Mouse (Mus musculus) heart, postnatal 14 days (tissue): ENCODE results near the gene Gas2l1. TPM values are rescaled to one million over a fixed set of nuclear protein-coding genes. Genes with fewer than 3 reads are reported as not detected.

ENCODE experiments used
- DNase-seq, 2 experiments: peaks; one replicate each; pipeline ENCODE4 v3.0.0; 2021 to 2022
- intact Hi-C: fragments of 180-260 bp; cut with DNase I; formaldehyde crosslinking; loops from one replicate; pipeline ENCODE4 v1.15.1; 2025
- total RNA-seq, 2 experiments: library from RNA; stranded (reverse); gene quantifications; 2 replicates each; pipeline ENCODE4 v1.2.3; 2021

The Gas2l1 gene
- total RNA-seq, 2 experiments from 2014 or later = 17.8 to 18.7 TPM

- intact Hi-C loops = no loop called here
- DNase-seq = no peak
These were observed 3.2 kb upstream of the Gas2l1 start for GRCm38 (mm10) chr11:5068126-5068971.

- intact Hi-C loops = no loop called here
- DNase-seq = no peak
These were observed 1.9 kb upstream of the Gas2l1 start for GRCm38 (mm10) chr11:5067063-5067462.

- DNase-seq = peak in 1 of 2 experiments; percentile 12
These were observed 658 bp downstream of the Gas2l1 start for GRCm38 (mm10) chr11:5064282-5065055.

GRCm38 (mm10) chr11:5063561-5064281 lies 1.4 kb downstream of the Gas2l1 start:
- intact Hi-C loops = loop anchor here (2.0 kb wide), 1 partner anchor 49 kb away; no protein-coding TSS in a partner anchor
- DNase-seq = peak; percentile 19 to 32

More at GRCm38 (mm10) chr11:5064282-5065055, 658 bp downstream of the Gas2l1 start:
- intact Hi-C loops = loop anchor here (2.0 kb wide), 1 partner anchor 50 kb away; no protein-coding TSS in a partner anchor

GRCm38 (mm10) chr11:5062860-5063505 lies 2.1 kb downstream of the Gas2l1 start:
- DNase-seq = no peak
- intact Hi-C loops = no loop called here

- intact Hi-C loops = no loop called here
- peak in 1 of 2 experiments; percentile 15 for DNase-seq
These were observed 2.8 kb downstream of the Gas2l1 start for GRCm38 (mm10) chr11:5062326-5062725.

- peak; percentile 95 to 96 for DNase-seq
- intact Hi-C loops = no loop called here
These were observed 3.6 kb downstream of the Gas2l1 start for GRCm38 (mm10) chr11:5061413-5062139.

- DNase-seq = no peak
- intact Hi-C loops = no loop called here
These were observed 4.2 kb downstream of the Gas2l1 start for GRCm38 (mm10) chr11:5060756-5061412.

- intact Hi-C loops = no loop called here
- DNase-seq = peak; percentile 36 to 64
These were observed 5.4 kb downstream of the Gas2l1 start for GRCm38 (mm10) chr11:5059704-5060156.

GRCm38 (mm10) chr11:5059230-5059629 lies 5.9 kb downstream of the Gas2l1 start:
- intact Hi-C loops = no loop called here
- DNase-seq = peak in 1 of 2 experiments; percentile 16

GRCm38 (mm10) chr11:5058783-5059182 lies 6.3 kb downstream of the Gas2l1 start:
- no peak for DNase-seq
- intact Hi-C loops = no loop called here

- peak; percentile 45 to 51 for DNase-seq
- intact Hi-C loops = no loop called here
These were observed 7.1 kb downstream of the Gas2l1 start, which contains the start of gene Rasl10a for GRCm38 (mm10) chr11:5057856-5058641. Gene Rasl10a, plus strand, starts transcription at chr11:5058128.

- intact Hi-C loops = no loop called here
- DNase-seq = no peak
These were observed 7.6 kb downstream of the Gas2l1 start for GRCm38 (mm10) chr11:5057541-5057855.

- intact Hi-C loops = no loop called here
- no peak for DNase-seq
These were observed 8.1 kb downstream of the Gas2l1 start for GRCm38 (mm10) chr11:5057064-5057463.

- intact Hi-C loops = no loop called here
- DNase-seq = no peak
These were observed 8.9 kb downstream of the Gas2l1 start for GRCm38 (mm10) chr11:5055945-5056938.

GRCm38 (mm10) chr11:5054874-5055273 lies 10.3 kb downstream of the Gas2l1 start:
- no peak for DNase-seq
- intact Hi-C loops = no loop called here

- no peak for DNase-seq
- intact Hi-C loops = no loop called here
These were observed 11.0 kb downstream of the Gas2l1 start for GRCm38 (mm10) chr11:5054151-5054550.
